Mouse (Mus musculus): ENCODE results near the gene Dnaic1. TPM values are rescaled to one million over a fixed set of nuclear protein-coding genes. Genes with fewer than 3 reads are reported as not detected.

Dnaic1 gene
- polyA plus RNA-seq, 1 experiment from 2014 or later = 5.1 TPM

DNA sequence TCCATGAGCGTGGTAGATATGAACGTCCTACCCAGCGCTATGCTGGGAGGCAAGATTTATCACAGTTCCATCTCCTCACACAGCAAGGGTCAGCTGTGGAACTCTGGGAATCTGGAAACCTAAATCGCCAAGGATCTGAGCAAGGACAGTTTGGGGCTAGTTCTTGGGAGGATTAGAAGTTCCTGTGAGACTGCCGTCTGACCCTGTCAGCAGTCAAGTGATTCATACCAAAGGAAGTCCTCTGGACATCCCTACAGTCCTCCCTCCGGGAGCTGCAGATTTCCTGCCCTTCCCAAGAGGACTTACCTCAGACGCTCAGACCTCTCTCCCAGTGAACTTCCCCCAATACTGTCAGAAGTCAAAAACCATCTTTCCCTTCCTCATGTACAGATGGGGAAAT is 66.8 kb downstream of the Dnaic1 start:
- no peaks in the 10 kb centered on the region for H3K36me3 ChIP-seq (ENCODE audit: control insufficient read depth, insufficient read depth, low read length)
- H3K9me3 ChIP-seq (replicated peaks; ENCODE audit: control insufficient read depth, low read length) = no peaks in the 10 kb centered on the region
- H3K9ac ChIP-seq (ENCODE audit: low read length) = peak overlapping the region; percentile 36
- H3K27me3 ChIP-seq (ENCODE audit: control insufficient read depth, insufficient read depth, low read length) = no peaks in the 10 kb centered on the region
- no peak overlapping the region for H3K4me2 ChIP-seq (ENCODE audit: low read depth, low read length)
- ATAC-seq (ENCODE audit: insufficient read depth, low FRiP score) = no peak
- peaks cover 24% of the 10 kb centered on the region; the same call in 1 of the 2 replicates for H3K4me1 ChIP-seq (ENCODE audit: control insufficient read depth, insufficient read depth, low read length)
- H3K4me3 ChIP-seq (replicated peaks; ENCODE audit: low read length) = no peak overlapping the region
- 42% methylated on average over 7 of the region's 7 CpGs for whole genome bisulfite sequencing
- peak overlapping the region; percentile 43; the same call in 1 of the 2 replicates for H3K27ac ChIP-seq (ENCODE audit: low read length)

DNA sequence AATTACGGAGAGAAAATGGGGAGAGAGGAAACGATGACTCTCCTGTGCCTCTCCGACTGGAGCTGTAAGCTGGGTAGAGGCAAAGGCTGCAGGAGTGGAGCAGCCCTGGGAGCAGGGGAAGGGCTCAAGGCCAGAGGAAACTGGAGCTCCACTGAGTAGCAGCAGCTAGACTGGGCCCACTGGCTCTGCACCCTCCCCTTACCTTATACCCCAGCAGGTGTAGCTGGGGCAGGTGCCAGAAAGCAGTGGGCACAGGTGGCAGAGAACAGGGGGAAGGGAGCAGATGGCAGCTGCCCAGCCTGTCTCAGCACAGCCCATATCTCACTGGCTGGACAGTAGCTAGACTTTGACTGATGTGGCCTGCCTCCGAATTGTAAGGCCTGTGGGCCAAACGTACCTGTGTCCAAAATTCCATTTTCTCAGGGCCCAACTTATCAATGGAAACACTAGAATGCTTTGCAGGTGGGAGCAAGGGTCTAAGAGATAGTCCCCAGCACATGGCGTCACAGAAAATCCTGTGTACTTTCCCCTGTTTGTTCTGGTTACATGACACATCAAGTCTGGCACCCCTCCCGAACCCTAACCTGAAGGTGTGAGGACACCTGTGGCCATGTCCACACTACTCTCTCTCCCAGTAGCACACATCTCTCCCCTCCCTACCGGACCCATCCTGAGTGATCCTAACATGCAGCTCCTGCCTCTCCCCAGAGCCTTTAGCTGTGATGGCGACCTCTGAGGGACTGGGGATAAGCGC is 67.5 kb downstream of the Dnaic1 start:
- Histone ChIP-seq H3K4me1 (ENCODE audit: control insufficient read depth, insufficient read depth, low read length) (peaks cover 17% of the 10 kb centered on the region; the same call in 1 of the 2 replicates), H3K4me2 (ENCODE audit: low read depth, low read length) (no peak overlapping the region), H3K27me3 (ENCODE audit: control insufficient read depth, insufficient read depth, low read length) (no peaks in the 10 kb centered on the region), H3K27ac (ENCODE audit: low read length) (peak overlapping the region; percentile 36; the same call in 1 of the 2 replicates), H3K9ac (ENCODE audit: low read length) (peak overlapping the region; percentile 36), H3K9me3 (replicated peaks; ENCODE audit: control insufficient read depth, low read length) (no peaks in the 10 kb centered on the region), H3K4me3 (replicated peaks; ENCODE audit: low read length) (no peak overlapping the region), H3K36me3 (ENCODE audit: control insufficient read depth, insufficient read depth, low read length) (no peaks in the 10 kb centered on the region)
- no peak for ATAC-seq (ENCODE audit: insufficient read depth, low FRiP score)
- WGBS = 66% methylated on average over 10 of the region's 10 CpGs

DNA sequence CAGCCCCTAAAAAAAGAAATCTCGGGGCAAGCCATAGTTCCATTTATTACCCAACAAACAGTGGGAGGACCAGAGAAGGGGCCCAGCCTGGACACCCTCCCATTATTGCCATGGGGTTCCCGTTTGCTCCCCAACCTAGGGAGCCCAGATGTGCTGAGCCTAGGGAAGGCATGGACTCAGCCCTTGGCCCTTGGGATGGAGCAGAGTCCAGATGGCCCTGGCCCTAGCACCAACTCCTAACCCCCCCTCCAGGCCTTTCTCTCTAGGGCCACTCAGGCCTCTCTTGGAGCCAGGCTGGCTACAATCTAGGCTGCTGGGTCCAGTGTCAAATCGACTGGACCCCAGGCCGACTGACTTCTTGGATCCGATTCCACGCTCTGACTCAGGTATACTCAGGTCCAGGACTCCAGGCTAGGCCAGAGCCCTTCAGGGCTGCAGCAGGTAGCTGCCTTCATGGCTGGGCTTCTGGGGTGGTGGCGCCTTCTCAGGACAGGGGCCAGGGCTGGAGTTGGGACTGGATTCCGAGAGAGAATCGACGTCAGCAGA is 68.7 kb downstream of the Dnaic1 start:
- H3K4me2 ChIP-seq (ENCODE audit: low read depth, low read length) = 0 out of 2 replicates have a peak overlapping the region, but pooled peaks have one; percentile 79
- no peak overlapping the region for H3K4me3 ChIP-seq (replicated peaks; ENCODE audit: low read length)
- H3K36me3 ChIP-seq (ENCODE audit: control insufficient read depth, insufficient read depth, low read length) = no peaks in the 10 kb centered on the region
- H3K27ac ChIP-seq (ENCODE audit: low read length) = no peak overlapping the region
- H3K27me3 ChIP-seq (ENCODE audit: control insufficient read depth, insufficient read depth, low read length) = no peaks in the 10 kb centered on the region
- no peak for ATAC-seq (ENCODE audit: insufficient read depth, low FRiP score)
- H3K4me1 ChIP-seq (ENCODE audit: control insufficient read depth, insufficient read depth, low read length) = peaks cover 15% of the 10 kb centered on the region; the same call in 1 of the 2 replicates
- 89% methylated on average over 10 of the region's 10 CpGs for WGBS
- no peak overlapping the region for H3K9ac ChIP-seq (ENCODE audit: low read length)
- H3K9me3 ChIP-seq (replicated peaks; ENCODE audit: control insufficient read depth, low read length) = no peaks in the 10 kb centered on the region

DNA sequence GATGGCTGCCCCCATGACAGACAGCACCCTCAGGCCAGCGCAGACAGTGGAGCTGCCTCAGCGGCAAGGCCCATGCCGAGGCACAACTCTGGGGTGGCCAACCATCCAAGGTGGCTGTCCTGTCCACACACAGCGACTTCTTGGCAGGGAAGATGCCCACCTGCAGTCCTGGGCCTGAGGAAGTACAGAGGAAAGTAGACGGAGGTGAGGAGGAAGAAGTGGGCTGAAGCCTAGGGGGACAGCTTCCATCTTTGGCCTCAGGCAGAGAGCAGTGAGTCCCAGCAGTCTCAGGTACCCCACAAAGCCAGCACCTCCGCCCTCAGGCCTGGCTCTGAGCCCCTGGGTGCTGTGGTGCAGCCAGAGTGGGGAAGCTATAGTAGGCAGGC is 69.2 kb downstream of the Dnaic1 start:
- H3K9ac ChIP-seq (ENCODE audit: low read length) = peak overlapping the region; percentile 78; the same call in 1 of the 2 replicates
- H3K4me2 ChIP-seq (ENCODE audit: low read depth, low read length) = peak overlapping the region; percentile 79
- ATAC-seq (ENCODE audit: insufficient read depth, low FRiP score) = no peak
- H3K27ac ChIP-seq (ENCODE audit: low read length) = no peak overlapping the region
- peaks cover 15% of the 10 kb centered on the region; the same call in 1 of the 2 replicates for H3K4me1 ChIP-seq (ENCODE audit: control insufficient read depth, insufficient read depth, low read length)
- H3K36me3 ChIP-seq (ENCODE audit: control insufficient read depth, insufficient read depth, low read length) = no peaks in the 10 kb centered on the region
- 78% methylated on average over 6 of the region's 6 CpGs for WGBS
- H3K9me3 ChIP-seq (replicated peaks; ENCODE audit: control insufficient read depth, low read length) = no peaks in the 10 kb centered on the region
- no peaks in the 10 kb centered on the region for H3K27me3 ChIP-seq (ENCODE audit: control insufficient read depth, insufficient read depth, low read length)
- peak overlapping the region; percentile 56 for H3K4me3 ChIP-seq (replicated peaks; ENCODE audit: low read length)

DNA sequence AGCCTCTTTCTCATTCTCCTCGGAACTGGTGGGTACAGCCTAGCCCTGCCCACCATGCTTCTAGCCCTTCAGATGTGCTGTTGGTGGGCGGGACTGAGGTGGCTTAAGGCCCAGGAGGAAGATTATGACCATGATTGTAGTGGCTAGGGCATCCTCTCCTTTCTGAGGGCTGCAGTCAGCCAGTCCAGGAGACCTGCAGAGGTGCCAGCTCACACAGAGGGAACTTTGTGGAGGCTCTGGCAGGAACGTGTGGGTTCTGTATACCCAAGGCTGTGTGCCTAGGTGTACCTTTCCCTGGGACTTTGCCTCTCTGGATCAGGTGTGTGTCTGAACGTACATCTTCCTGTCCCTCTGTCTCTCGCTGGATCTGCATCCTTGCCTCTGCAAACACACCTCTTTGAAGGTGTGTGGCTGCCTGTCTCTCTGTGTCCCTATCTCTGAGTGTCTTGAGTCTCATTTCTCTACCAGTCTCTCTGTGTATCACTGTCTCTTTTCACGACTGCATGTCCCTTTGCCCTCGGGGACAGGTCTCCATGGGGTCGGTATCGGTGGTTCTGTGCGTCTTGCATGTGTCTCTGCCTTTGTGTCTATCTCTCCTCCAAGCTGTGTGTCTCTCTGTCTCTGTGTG is 69.8 kb downstream of the Dnaic1 start:
- peak overlapping the region; percentile 79 for H3K4me2 ChIP-seq (ENCODE audit: low read depth, low read length)
- ATAC-seq (ENCODE audit: insufficient read depth, low FRiP score) = no peak
- H3K4me3 ChIP-seq (replicated peaks; ENCODE audit: low read length) = peak overlapping the region; percentile 56
- peaks cover 15% of the 10 kb centered on the region; the same call in 1 of the 2 replicates for H3K4me1 ChIP-seq (ENCODE audit: control insufficient read depth, insufficient read depth, low read length)
- 23% methylated on average over 10 of the region's 10 CpGs for WGBS
- no peaks in the 10 kb centered on the region for H3K27me3 ChIP-seq (ENCODE audit: control insufficient read depth, insufficient read depth, low read length)
- peak overlapping the region; percentile 55 for H3K27ac ChIP-seq (ENCODE audit: low read length)
- peak overlapping the region; percentile 78 for H3K9ac ChIP-seq (ENCODE audit: low read length)
- H3K9me3 ChIP-seq (replicated peaks; ENCODE audit: control insufficient read depth, low read length) = no peaks in the 10 kb centered on the region
- H3K36me3 ChIP-seq (ENCODE audit: control insufficient read depth, insufficient read depth, low read length) = no peaks in the 10 kb centered on the region

DNA sequence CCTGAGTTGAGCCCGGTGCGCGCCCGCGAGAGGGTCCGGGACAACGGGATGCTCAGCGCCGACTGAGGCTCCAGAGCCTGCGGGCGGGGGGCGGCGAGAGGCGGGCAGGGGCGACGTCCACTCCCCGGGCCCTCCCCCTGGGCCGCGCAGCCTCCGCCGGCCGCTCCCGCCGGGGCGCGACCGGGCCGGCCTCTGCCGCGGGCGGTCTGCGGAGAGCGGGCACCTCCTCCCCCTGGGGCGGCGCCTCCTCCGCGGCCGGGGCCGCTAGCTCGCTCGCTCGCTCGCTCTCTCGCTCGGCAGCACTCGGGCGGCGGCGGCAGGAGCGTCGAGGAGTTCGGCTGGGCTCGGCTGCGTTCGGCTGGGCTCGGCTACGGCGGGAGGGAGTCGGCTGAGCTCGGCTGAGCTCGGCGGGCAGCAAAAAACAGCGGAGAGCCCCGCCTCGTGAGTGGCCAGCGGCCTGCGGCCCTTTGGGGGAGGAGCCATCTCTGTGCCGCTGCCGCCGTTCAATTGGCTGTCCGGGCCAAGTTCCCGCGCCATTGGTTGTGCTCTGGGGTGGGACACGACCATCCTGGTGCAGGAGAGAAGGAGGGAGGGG is 70.4 kb downstream of the Dnaic1 start, which contains the start of gene Enho:
Gene Enho, minus strand, starts transcription at position 412 of the 595 bp plus-strand sequence.
- Histone ChIP-seq H3K9ac (ENCODE audit: low read length) (peak within 1 kb of the TSS; percentile 78), H3K9me3 (replicated peaks; ENCODE audit: control insufficient read depth, low read length) (no peaks in the 10 kb centered on the region), H3K4me3 (replicated peaks; ENCODE audit: low read length) (peak within 1 kb of the TSS; percentile 56), H3K27me3 (ENCODE audit: control insufficient read depth, insufficient read depth, low read length) (no peaks in the 10 kb centered on the region), H3K36me3 (ENCODE audit: control insufficient read depth, insufficient read depth, low read length) (no peaks in the 10 kb centered on the region), H3K27ac (ENCODE audit: low read length) (peak within 1 kb of the TSS; percentile 55), H3K4me2 (ENCODE audit: low read depth, low read length) (peak within 1 kb of the TSS; percentile 79), H3K4me1 (ENCODE audit: control insufficient read depth, insufficient read depth, low read length) (peaks cover 15% of the 10 kb centered on the region; the same call in 1 of the 2 replicates)
- under 1% methylated on average over 55 of the region's 74 CpGs for WGBS
- peak; percentile 91 for ATAC-seq (ENCODE audit: insufficient read depth, low FRiP score)

DNA sequence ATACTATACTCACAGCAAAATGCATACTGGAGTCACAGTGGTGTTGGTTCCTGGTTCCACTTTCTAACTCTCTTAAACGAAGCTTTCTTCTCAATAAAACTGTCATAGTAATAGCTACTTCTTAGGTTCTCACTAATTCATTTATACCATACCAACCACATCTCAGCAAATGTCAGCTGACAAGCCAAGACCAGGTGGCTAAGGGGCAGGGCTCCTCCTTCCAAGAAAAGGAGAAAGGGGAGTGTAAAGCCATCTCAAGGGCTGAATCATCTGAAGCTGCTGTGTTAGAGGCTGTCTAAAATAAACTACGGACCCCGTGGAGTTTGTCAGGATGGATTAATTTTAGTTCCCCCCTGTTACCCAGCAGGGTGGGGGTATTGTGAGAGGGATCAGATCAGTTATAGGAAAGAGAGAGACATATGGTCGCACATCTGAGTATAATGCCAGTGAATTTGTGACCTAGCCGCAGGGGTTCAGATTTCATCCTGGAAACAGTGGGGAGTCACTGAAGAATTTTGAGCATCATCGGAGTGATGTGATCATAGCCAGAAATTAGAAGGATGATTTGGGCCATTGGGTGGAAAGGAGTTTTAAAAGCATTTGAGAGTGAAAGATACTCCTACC is 71.7 kb downstream of the Dnaic1 start:
- no peak overlapping the region for H3K4me3 ChIP-seq (replicated peaks; ENCODE audit: low read length)
- H3K36me3 ChIP-seq (ENCODE audit: control insufficient read depth, insufficient read depth, low read length) = no peaks in the 10 kb centered on the region
- H3K27ac ChIP-seq (ENCODE audit: low read length) = no peak overlapping the region
- H3K4me2 ChIP-seq (ENCODE audit: low read depth, low read length) = no peak overlapping the region
- H3K9me3 ChIP-seq (replicated peaks; ENCODE audit: control insufficient read depth, low read length) = no peaks in the 10 kb centered on the region
- no peak for ATAC-seq (ENCODE audit: insufficient read depth, low FRiP score)
- no peaks in the 10 kb centered on the region for H3K27me3 ChIP-seq (ENCODE audit: control insufficient read depth, insufficient read depth, low read length)
- WGBS = 82% methylated on average over 6 of the region's 6 CpGs
- H3K4me1 ChIP-seq (ENCODE audit: control insufficient read depth, insufficient read depth, low read length) = 0 out of 2 replicates have a peak, but pooled peaks cover 9% of the 10 kb centered on the region
- no peak overlapping the region for H3K9ac ChIP-seq (ENCODE audit: low read length)

DNA sequence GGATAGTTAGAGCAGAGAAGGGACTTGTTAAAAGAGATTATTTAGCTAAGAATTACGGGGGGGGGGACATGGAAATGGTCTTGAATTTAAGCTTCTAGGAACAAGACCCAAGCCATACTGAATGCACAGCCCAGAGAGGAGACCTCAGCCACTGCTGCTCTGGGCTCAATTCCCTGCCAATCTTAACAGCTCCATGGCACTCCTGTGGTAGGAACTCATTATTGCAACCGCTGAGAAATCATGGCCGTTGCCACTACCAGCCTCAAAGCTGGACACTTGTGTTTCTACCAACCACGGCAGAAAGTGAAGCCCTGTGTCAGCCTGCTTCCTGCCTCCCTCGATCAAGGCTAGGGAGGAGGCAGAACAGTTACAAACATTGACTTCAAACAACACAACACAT is 75.9 kb downstream of the Dnaic1 start:
- no peak overlapping the region for H3K4me3 ChIP-seq (replicated peaks; ENCODE audit: low read length)
- H3K27me3 ChIP-seq (ENCODE audit: control insufficient read depth, insufficient read depth, low read length) = no peaks in the 10 kb centered on the region
- no peaks in the 10 kb centered on the region for H3K36me3 ChIP-seq (ENCODE audit: control insufficient read depth, insufficient read depth, low read length)
- ATAC-seq (ENCODE audit: insufficient read depth, low FRiP score) = peak; percentile 47; the same call in 1 of the 2 replicates
- no peaks in the 10 kb centered on the region for H3K9me3 ChIP-seq (replicated peaks; ENCODE audit: control insufficient read depth, low read length)
- H3K4me2 ChIP-seq (ENCODE audit: low read depth, low read length) = no peak overlapping the region
- H3K27ac ChIP-seq (ENCODE audit: low read length) = no peak overlapping the region
- no peak overlapping the region for H3K9ac ChIP-seq (ENCODE audit: low read length)
- WGBS = 20% methylated on average over 5 of the region's 5 CpGs
- H3K4me1 ChIP-seq (ENCODE audit: control insufficient read depth, insufficient read depth, low read length) = no peaks in the 10 kb centered on the region

Measured in stomach, embryonic 16.5 days (tissue).